Mouse (Mus musculus) regulatory T cell (primary cell): ENCODE results near the gene Mfsd4a.

Experiments
- in situ Hi-C: fragments of 300-600 bp; cut with MboI, MseI; formaldehyde crosslinking; loops from one replicate; pipeline ENCODE4 v1.15.1; 2025; ENCODE audit warnings: high pct_unique_total_duplicates

Gene Mfsd4a

DNA sequence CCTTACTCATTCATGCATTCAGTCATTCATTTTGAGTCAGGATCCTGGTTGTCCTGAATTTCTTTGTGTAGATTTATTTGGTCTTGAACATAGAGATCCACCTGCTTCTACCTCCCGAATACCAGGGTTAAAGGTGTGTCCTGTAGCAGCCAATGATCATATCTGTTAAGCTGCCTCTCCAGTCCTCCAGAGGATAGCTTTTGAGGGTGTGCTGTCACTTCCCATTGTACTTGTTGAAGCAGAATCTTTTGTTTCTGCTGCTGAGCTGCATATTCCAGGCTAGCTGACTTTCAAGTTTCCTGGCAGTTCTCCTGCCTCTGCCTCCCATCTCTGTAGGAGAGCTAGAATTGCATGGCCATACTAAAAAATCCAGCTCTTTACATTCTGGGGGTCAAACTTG lies 51.2 kb downstream of the Mfsd4a start:
- in situ Hi-C loops: no loop called here

GRCm38 (mm10) chr1:132014800-132015199 lies 53.1 kb downstream of the Mfsd4a start:
- in situ Hi-C loops: loop anchor here (5.0 kb wide), 1 partner anchor 998 kb away; no protein-coding TSS in a partner anchor

- in situ Hi-C loops: loop anchor here (5.0 kb wide), 1 partner anchor 999 kb away; no protein-coding TSS in a partner anchor
Observed at GRCm38 (mm10) chr1:132012861-132013260, 55.0 kb downstream of the Mfsd4a start.

GRCm38 (mm10) chr1:132011785-132012184 lies 56.1 kb downstream of the Mfsd4a start:
- in situ Hi-C loops: loop anchor here (5.0 kb wide), 1 partner anchor 1001 kb away; no protein-coding TSS in a partner anchor

DNA sequence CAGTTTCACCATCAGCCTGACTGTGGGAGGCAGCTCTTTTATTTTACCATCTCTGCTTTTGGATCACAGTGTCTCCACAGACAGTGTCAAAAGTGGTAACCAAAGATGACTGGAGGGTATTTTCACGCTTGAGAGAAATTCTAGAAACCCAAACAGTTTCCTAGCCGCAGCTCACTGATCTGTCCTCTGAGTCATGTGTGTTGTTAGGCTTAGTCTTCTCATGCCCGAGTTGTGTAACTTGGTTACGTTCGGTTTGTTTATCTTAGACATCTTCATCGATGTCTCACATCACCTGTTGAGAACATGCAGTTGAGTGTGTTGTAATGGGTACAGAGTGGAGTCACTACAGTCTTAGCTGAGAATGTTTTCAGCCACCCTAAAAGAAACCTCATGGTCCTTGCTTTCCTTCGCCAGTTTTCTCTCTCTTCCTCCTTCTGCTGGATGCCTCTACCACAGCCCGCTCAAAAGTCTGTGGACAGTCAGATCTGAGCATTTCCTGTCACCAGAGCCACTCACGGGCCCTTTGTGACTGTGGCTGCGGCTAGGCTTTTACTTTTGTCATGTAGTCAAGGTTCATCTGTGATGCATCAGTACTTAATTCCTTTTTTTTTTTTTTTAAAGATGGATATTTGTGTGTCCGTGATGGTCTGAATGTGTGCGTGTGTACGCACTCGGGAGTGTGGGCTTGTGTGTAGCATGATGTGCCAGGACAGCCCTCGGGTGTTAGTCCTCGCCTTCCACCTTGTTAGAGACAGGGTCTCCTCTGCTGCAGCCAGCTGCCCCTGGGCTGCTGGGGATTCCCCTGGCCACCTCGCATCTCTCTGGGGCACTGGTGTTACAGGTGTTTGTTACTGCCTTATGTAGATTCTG lies 57.0 kb downstream of the Mfsd4a start:
- in situ Hi-C loops: loop anchor here (5.0 kb wide), 1 partner anchor 1001 kb away; no protein-coding TSS in a partner anchor

GRCm38 (mm10) chr1:132008881-132009644 lies 58.8 kb downstream of the Mfsd4a start:
- in situ Hi-C loops: no loop called here

DNA sequence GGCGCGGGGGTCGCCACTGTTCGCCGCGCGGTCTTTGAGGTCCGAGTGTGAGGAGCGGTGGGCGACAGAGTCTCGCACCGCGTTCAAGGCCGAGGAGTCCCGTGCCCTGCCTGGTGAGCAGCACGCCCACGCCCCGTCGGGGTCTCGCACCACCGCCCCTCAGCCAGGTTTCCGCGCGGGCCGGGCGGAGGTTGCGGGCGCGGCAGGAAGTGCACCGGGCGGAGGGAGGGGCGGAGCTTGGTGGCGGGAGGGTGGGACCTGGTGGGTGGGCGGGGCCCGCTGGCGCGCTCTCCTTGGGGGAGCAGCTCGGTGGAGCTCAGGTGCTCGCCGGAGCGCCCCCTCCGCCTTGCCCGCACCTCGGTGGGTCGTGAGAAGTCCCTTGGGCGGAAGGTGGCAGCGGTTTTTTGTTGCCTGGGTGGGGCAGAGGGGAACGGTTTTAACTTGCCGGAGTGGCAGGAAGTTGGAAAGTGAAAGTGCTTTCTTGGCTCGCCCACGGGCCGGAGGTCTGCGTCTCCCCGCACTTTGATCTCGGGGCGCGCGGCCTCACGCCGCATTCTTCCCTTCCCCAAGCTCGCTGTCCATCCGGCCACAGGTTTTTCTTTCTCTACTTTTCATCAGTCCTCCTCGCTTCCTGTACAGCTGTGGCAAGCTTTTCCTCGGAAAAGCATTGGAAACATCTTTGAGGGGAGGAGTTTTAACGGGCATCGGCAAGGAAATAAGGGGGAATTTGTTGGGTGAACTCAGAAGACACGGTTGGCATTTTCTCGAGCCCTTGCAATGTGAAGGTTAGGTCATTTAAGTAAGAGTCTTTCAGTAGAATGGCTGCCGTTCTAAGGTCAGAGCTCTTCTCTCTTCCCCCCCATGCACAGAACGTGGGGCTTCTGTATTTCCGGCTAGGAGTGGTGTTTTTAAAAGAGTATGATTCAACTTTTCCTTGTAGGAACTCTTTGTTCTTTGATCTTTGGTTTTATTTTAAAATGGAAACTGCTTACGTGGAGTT lies 59.7 kb downstream of the Mfsd4a start:
- in situ Hi-C loops: no loop called here

GRCm38 (mm10) chr1:132007282-132007815 lies 60.5 kb downstream of the Mfsd4a start, which contains the start of gene Elk4:
Gene Elk4 (plus strand): TSS chr1:132007607.
- in situ Hi-C loops: no loop called here

DNA sequence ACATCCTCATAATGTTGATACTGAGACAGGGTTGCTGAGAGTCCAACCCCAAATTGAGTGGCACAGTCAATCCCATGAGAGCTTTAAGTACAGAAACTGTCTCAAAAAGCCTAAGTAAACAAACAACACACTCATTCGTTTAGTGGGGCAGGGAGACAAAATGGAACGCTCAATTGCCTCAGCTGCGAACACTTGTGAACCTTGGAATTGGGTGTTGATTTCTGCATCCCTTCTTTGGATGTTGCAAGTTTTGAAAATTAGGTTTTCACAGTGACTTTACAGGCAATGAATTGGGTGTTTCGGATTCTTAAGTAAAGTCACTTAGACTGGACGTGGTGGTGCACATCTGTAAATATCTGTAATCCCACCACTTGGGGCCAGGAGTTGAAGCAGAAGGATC lies 61.1 kb downstream of the Mfsd4a start:
- in situ Hi-C loops: no loop called here

DNA sequence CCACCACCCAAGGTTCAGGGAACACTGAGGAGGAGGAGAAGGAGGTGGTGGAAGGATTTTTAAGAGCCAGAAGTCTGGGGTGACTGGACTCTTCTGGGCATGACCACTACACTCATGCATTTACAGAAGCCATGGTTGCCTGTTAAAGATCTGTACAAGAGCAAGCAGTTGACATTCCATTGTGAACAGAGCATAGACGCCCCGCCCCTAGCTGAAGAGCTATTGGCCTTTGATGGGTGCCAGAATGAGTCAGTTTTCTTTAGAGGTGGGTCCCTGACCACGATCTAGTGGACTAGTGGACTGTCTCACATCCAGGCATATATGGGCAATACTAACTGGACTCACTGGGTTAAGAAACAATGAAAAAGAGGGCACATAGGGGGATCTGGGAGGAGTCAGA lies 61.8 kb downstream of the Mfsd4a start:
- in situ Hi-C loops: no loop called here

- in situ Hi-C loops: no loop called here
Observed at GRCm38 (mm10) chr1:132005466-132005865, 62.4 kb downstream of the Mfsd4a start.

- in situ Hi-C loops: no loop called here
Observed at GRCm38 (mm10) chr1:132004574-132005180, 63.2 kb downstream of the Mfsd4a start.

DNA sequence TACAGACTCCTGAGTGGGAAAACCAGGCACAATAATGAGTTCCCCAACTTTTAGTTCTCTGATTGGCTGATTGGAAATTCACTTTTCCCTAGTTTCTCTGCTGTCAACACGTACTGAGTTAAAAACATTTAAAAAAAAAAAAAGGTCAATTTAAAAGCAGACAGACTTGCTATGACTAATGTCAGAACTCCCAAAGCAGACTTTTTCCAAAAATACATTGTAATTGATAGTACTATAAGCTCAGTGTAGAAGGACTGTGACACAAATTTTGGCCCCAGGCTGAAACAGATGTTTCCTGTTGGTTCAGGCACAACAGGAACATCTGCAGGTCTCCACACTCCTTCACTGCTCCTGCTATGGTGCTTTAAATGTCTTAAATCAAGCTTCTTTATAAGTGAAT lies 64.0 kb downstream of the Mfsd4a start:
- in situ Hi-C loops: no loop called here

- in situ Hi-C loops: no loop called here
Observed at GRCm38 (mm10) chr1:132003111-132003510, 64.8 kb downstream of the Mfsd4a start.

GRCm38 (mm10) chr1:132001880-132002330 lies 66.0 kb downstream of the Mfsd4a start:
- in situ Hi-C loops: no loop called here

DNA sequence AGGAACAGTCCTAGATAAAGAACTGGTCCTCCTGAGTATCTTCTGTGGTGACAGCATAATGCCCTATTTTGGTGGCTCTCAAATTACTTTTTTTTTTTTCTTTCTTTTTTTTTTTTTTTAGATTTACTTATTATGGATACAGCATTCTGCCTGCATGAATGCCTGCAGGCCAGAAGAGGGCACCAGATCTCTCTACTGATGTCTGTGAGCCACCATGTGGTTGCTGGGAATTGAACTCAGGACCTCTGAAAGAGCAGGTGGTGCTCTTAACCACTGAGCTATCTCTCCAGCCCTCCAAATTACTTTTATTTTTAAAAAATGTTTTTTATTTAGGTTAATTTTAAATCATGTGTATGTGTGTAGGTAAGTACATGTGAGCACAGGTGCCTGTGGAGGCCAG lies 67.4 kb downstream of the Mfsd4a start:
- in situ Hi-C loops: no loop called here

DNA sequence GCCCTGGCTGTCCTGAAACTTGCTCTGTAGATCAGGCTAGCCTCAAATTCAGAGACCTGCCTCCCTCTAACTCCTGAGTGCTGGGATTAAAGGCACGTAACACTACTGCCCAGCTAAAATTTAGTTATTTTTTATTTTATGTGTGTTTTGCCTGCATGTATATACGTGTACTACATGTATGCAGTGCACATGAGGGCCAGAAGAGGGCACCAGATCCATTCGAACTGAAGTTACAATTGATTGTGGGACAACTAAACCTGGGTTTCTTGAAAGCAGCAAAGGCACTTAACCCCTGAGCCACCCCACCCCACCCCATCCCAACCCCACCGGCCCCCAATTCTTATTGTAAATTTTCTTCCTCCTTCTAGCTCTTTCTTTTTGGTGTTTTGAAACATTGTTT lies 72.8 kb downstream of the Mfsd4a start:
- in situ Hi-C loops: loop anchor here (5.0 kb wide), 2 partner anchors 52 to 112 kb away; no protein-coding TSS in a partner anchor

DNA sequence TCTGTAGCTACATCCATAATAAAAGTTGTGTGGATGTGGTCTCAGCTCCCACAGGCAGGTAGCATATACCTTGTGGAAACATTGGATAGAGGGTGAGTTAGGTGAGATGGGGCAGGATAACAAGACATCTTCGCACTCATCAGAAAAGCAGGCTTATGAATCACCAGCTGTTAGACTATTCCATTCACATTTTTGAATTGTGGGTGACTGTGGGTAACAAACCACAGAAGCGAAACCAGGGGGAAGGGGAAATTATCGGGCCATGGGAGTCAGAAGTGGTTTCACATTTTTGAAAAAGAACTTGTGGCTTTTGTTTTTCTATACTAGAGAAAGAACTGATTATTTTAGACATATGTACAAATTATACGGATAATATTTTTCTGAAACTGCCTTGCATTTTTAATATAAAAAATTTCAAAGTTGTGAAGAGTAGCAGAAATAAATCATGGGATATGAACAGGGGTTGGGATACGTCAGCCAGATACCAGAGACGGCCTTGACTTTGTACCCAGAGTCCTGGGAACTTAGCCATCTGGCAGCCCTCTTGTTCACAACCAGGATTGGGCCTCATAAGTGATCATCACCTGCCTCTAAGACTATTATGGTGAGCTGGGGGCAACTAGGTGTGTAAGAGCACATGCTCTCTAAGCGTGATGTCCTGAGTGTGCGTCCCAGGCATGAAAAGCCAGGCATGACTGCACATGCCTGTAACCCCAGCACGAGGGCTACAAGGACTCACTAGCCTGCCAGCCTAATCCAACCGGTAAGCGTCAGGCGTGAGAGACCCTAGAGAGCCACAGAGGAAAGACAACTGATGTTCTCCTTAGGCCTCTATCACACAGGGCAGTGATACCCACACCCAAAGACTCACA lies 74.5 kb downstream of the Mfsd4a start:
- in situ Hi-C loops: no loop called here

- in situ Hi-C loops: no loop called here
Observed at GRCm38 (mm10) chr1:131992561-131993001, 75.3 kb downstream of the Mfsd4a start.
